Mouse (Mus musculus) skeletal muscle tissue, adult 2 months (tissue): Measurements from ENCODE around the gene Lair1.
"Not testable (repeated sequence)": the region's sequence is repeated elsewhere in the genome, so short reads cannot be mapped to it uniquely, and the experiment has no call there.

Source experiments
- DNase-seq: peaks from one replicate; pipeline ENCODE4 v3.0.0-alpha.2; 2012; ENCODE audit warnings: low read depth, low spot score

Lair1 gene

DNA sequence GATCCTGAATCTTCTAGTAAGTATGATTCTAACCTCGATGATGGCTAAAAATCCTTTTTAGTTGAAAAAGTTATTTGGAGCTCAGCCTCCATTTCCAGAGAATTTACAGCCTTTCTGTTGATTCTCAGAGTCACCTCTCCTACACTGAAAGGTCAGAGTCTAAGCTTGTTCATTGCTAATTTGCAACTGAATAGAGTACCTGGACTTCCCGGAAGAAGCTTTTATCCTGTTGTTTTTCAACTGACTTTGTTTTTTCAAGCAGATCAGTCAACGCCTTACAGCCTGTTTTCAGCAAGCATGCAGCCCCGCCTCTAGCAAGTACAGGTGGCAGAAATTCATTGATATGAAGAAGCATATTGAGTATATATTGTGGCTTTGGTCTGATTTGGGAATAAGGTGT lies 59.0 kb downstream of the Lair1 start:
- not testable (repeated sequence) for DNase-seq

GRCm38 (mm10) chr7:3962017-3962416 lies 101.0 kb downstream of the Lair1 start:
- no peak for DNase-seq

DNA sequence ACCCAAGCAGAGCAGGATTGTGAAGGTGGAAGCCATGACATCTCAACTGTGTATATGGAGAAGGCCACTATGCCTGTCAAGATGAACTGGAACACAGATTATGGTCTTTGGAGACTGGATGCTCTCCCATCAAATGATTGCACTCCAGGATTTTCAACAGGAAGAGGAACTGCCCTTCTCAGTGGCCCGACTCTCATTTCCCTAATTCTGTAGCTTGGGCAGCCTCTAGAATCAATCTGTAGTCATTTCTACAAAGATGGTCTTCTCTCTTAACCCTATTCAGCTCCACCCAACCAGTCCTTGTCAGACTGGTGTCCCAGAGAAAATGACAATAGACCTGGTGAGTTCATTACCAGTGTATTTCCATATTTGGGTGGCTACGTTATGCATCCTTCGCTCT lies 105.6 kb downstream of the Lair1 start:
- no peak for DNase-seq
